Mouse (Mus musculus): ENCODE measurements at regions not wholly inside any gene's neighbourhood (a gene's known extent, or its start where the extent isn't known, plus 50 kb on each side); places are given as distances from the start of the nearest gene placed in this dataset.

- TF ChIP-seq POLR2A (IDR thresholded peaks at IDR 0.05; ENCODE audit: insufficient read depth, low read length) (no peak), EP300 (IDR thresholded peaks at IDR 0.05; ENCODE audit: insufficient read depth, low read depth, low read length) (no peak), CTCF (IDR thresholded peaks at IDR 0.05; ENCODE audit: low read depth, low read length) (no peak)
These were observed 399.8 kb upstream of the Dcn start for GRCm38 (mm10) chr10:97079575-97079974.
